Mouse (Mus musculus): ENCODE results near the gene Plcd1. TPM values are rescaled to one million over a fixed set of nuclear protein-coding genes. Genes with fewer than 3 reads are reported as not detected.

Gene Plcd1
- polyA plus RNA-seq, 1 experiment from 2014 or later: 31.9 TPM

DNA sequence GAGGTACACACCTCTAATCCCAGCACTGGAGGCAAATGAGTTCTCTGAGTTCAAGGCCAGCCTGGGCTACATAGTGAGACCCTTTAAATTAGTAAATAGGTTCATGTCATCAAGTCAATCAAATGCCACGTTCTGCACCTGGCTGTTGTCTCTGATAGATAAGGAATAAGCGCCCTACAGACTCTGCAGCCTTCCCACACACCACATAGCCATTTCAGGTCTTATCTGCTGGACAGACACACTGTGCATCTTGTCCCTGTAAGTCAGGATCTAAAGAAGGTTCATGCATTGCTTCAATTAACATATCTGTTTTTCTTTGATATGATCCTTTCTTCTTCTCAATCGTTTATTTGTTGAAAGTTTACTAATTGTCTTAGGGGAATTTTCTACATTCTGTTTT lies 54.7 kb downstream of the Plcd1 start:
- Histone ChIP-seq H3K9ac (replicated peaks) (no peak overlapping the region), H3K4me3 (no peak overlapping the region), H3K36me3 (0 out of 2 replicates have a peak, but pooled peaks cover 10% of the 10 kb centered on the region), H3K9me3 (no peaks in the 10 kb centered on the region), H3K27me3 (no peaks in the 10 kb centered on the region), H3K4me1 (peaks cover 22% of the 10 kb centered on the region), H3K4me2 (replicated peaks) (no peak overlapping the region), H3K27ac (replicated peaks) (no peak overlapping the region)
- no peak for ATAC-seq (ENCODE audit: low FRiP score, low read depth)
- WGBS: 87% methylated on average over 3 of the region's 3 CpGs

DNA sequence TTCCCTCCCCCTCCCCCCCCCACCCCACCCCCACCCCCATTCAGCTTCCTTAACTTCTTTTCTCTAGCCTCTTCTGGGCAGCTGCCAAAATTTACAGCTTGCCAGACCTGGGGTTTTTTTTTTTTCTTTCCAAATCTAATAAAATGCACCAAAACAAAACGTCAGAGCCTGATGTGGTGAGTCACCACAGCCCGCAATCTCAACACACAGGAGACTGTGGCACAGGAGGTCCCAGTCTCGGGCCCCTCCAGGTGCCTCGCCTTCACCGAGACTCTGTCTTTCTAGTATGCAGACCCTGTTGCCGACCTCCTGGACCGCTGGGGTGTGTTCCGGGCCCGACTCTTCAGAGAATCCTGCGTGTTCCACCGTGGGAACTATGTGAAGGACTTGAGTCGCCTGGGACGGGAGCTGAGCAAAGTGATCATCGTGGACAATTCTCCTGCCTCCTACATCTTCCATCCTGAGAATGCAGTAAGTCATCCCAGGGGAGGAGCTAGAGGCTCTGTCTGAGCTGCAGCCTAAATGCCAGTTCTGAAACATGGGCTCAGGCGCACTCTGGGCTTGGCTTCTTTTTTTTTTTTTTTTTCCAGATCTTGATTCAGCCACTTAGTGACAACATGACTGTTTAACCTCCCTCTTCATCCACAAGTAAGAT lies 56.1 kb downstream of the Plcd1 start:
- Histone ChIP-seq H3K4me2 (replicated peaks) (no peak overlapping the region), H3K4me1 (peaks cover 35% of the 10 kb centered on the region), H3K36me3 (0 out of 2 replicates have a peak, but pooled peaks cover 10% of the 10 kb centered on the region), H3K27ac (replicated peaks) (no peak overlapping the region), H3K4me3 (no peak overlapping the region), H3K9me3 (no peaks in the 10 kb centered on the region), H3K9ac (replicated peaks) (no peak overlapping the region), H3K27me3 (peaks cover 7% of the 10 kb centered on the region; the same call in 1 of the 2 replicates)
- WGBS: 78% methylated on average over 15 of the region's 15 CpGs
- no peak for ATAC-seq (ENCODE audit: low FRiP score, low read depth)

DNA sequence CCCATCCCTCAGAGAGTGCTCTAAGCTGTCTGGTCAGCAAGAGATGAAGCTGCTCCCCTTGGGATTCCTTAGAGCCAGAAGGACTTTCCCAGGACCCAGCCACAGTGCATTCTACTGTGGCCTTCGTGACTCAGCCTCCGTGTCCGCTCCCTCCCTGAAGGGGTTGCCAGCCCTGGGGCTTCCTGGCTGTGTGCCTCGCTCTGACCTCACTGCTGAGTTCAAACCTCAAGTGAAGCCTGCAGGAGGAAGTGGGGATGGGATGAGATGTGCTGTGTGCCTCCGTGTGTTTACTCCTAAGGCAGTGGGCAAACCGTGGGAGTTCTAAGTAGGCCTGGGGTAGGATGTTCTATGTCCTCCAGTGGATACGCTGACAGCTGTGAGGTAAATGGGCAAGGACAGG lies 57.5 kb downstream of the Plcd1 start:
- 88% methylated on average over 7 of the region's 7 CpGs for WGBS
- 0 out of 2 replicates have a peak, but pooled peaks cover 7% of the 10 kb centered on the region for H3K36me3 ChIP-seq
- H3K4me3 ChIP-seq: no peak overlapping the region
- no peak for ATAC-seq (ENCODE audit: low FRiP score, low read depth)
- no peak overlapping the region for H3K9ac ChIP-seq (replicated peaks)
- H3K27me3 ChIP-seq: peaks cover 7% of the 10 kb centered on the region; the same call in 1 of the 2 replicates
- peaks cover 42% of the 10 kb centered on the region for H3K4me1 ChIP-seq
- H3K9me3 ChIP-seq: no peaks in the 10 kb centered on the region
- H3K4me2 ChIP-seq (replicated peaks): no peak overlapping the region
- H3K27ac ChIP-seq (replicated peaks): no peak overlapping the region

DNA sequence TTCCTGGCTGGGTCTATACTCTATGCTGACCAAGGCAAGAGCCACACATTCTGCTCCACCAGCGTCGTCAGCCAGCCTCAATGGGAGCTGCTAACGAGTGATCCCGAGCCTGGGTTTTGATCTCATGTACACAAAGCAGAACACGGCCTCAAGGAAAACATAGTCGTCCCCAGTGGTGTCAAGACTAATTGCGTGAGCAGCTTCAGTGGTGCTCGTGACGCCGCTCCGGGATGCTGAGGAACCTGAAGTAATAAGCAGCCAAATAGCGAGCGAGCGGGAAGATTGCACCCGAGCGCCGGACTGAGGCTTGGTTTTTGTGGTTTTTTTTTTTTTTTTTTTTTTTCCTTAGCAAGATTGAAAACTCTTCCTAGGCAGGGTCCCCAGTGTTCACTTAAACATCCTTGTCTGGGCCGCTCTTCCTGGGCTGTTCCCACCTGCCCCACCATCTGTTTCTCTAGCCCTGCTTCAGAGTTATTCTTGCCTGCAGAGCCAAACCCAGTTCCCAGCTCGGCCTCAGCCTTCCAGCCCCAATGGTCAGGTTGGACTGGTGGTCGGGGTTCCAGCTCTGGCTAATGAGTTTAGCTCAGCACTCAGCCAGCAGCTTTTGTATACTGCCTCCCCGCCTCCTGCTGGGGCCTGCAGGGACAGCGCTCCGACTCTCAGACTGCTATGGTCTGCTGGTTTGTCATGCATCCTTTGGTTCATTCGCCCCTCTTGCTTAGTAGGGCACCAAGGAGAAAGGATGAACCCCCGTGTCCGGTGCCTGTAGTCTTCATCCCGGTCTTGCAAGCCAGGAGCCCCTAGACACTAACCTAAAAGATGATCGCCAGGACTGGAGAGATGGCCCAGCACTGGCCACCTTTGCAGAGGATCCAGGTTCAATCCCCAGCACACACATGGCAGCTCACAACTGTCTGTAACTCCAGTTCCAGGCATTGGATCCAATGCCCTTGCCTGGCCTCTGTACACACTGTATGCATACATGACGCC lies 58.3 kb downstream of the Plcd1 start:
- peaks cover 7% of the 10 kb centered on the region; the same call in 1 of the 2 replicates for H3K27me3 ChIP-seq
- no peak overlapping the region for H3K27ac ChIP-seq (replicated peaks)
- 0 out of 2 replicates have a peak, but pooled peaks cover 7% of the 10 kb centered on the region for H3K36me3 ChIP-seq
- no peak overlapping the region for H3K4me3 ChIP-seq
- ATAC-seq (ENCODE audit: low FRiP score, low read depth): no peak
- no peak overlapping the region for H3K9ac ChIP-seq (replicated peaks)
- H3K9me3 ChIP-seq: no peaks in the 10 kb centered on the region
- H3K4me2 ChIP-seq (replicated peaks): no peak overlapping the region
- H3K4me1 ChIP-seq: peaks cover 42% of the 10 kb centered on the region
- WGBS: 64% methylated on average over 29 of the region's 29 CpGs

DNA sequence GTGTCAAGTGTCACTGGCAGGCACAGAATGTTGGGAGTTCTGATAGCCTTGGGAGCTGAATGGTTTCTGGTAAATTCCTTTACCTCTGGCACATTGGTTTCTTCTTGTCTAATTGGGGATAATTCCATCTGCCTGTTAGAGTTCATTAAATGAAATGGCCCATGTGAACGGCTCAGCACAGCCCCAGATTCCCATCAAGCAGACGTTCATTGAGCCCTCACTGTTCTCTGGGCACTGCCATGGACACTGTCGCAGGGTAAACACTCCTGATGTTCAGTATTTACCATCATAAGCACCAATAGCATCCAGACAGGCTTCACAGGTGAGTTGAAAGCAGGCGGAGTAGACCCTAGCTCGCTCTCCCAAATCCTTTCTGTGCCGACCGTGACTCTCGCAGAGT lies 59.2 kb downstream of the Plcd1 start:
- no peak for ATAC-seq (ENCODE audit: low FRiP score, low read depth)
- H3K9me3 ChIP-seq: no peaks in the 10 kb centered on the region

DNA sequence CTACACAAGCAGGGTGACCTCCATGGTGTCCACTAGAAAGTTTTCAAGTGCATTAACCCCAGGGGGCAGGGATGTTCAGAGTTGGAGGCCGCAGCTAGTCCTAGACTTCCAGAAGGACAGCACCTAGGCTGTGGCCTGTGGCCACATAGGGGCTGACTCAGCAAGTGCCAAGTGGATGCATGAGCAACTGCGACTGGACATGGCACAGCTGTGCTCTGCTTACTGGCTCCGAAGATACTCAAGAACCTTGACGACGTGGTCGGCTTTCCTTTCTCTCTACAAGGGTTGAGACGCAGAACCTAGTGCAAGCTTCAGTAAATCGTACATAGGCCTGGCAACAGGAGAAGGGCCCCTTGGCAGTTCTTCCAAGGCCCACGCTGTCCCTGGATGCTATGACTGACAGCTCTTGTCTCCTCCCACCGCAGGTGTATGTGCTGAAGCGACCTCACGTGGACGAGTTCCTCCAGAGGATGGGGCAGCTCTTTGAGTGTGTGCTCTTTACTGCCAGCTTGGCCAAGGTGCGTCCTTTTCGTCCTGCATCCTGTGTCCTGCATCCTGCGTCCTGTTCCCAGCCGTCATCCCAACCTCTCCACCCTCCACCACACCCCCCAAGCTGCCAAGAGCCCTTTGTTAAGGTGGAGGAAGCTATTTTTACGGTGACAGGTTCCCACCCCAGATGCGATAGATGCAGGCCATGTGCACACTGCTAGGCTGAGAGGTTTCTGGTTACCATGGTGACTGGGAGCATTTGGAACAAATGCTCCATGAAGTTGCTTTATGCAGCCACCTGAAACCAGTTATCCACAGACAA lies 60.0 kb downstream of the Plcd1 start:
- H3K4me1 ChIP-seq: peaks cover 42% of the 10 kb centered on the region

More for the DNA sequence above, 59.2 kb downstream of the Plcd1 start:
- H3K9ac ChIP-seq (replicated peaks): no peak overlapping the region
- H3K27me3 ChIP-seq: peaks cover 7% of the 10 kb centered on the region; the same call in 1 of the 2 replicates
- WGBS: 78% methylated on average over 8 of the region's 8 CpGs
- peaks cover 42% of the 10 kb centered on the region for H3K4me1 ChIP-seq
- no peak overlapping the region for H3K4me3 ChIP-seq
- H3K27ac ChIP-seq (replicated peaks): no peak overlapping the region
- no peak overlapping the region for H3K4me2 ChIP-seq (replicated peaks)
- 0 out of 2 replicates have a peak, but pooled peaks cover 7% of the 10 kb centered on the region for H3K36me3 ChIP-seq

DNA sequence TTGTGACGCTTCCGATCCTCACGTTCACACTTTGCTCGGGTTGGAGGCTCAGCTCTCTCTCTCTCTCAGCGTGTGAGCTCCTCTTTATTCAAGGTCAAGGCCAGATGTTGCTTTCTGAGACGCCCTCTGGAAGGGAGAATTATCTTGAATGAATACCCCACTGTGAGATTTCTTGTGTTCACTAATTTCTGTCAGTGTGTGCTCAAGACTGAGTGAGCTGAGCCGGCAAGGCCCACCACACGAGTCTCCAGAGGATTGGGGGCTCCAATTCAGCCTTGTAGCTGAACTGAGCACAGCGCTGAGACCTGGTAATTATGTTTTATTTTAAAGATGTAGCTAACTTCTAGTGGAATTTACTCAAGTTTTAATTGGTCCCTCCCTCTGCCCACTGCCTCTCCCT lies 60.8 kb downstream of the Plcd1 start:
- Histone ChIP-seq H3K27ac (replicated peaks) (no peak overlapping the region), H3K36me3 (0 out of 2 replicates have a peak, but pooled peaks cover 7% of the 10 kb centered on the region)

More for the DNA sequence above, 60.0 kb downstream of the Plcd1 start:
- Histone ChIP-seq H3K27ac (replicated peaks) (no peak overlapping the region), H3K27me3 (peaks cover 7% of the 10 kb centered on the region; the same call in 1 of the 2 replicates), H3K9me3 (no peaks in the 10 kb centered on the region), H3K9ac (replicated peaks) (0 out of 2 replicates have a peak overlapping the region, but pooled peaks have one; percentile 24), H3K36me3 (0 out of 2 replicates have a peak, but pooled peaks cover 7% of the 10 kb centered on the region), H3K4me3 (no peak overlapping the region), H3K4me2 (replicated peaks) (no peak overlapping the region)
- 72% methylated on average over 19 of the region's 19 CpGs for WGBS
- peak; percentile 61 for ATAC-seq (ENCODE audit: low FRiP score, low read depth)

DNA sequence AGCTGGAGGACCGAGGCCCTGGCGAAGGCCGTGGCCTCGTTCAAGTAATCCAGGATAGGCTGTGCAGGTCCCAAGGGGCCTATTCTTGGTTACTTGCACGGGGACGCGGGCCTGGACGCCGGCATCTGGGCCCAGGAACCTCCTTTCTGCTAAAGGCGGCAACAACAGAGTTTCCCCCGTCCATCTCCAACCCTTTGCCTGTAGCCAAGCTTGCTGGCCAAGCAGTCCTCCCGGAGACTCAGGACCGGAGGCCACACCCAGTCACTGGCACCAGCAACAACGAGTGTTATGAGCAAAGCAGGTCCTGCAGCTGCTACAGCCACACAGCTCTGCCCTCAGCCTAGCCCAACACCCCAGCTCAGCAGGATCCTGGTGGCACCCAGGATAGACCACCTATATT lies 61.5 kb downstream of the Plcd1 start:
- peaks cover 38% of the 10 kb centered on the region for H3K4me1 ChIP-seq
- no peak overlapping the region for H3K27ac ChIP-seq (replicated peaks)

More for the DNA sequence above, 60.8 kb downstream of the Plcd1 start:
- H3K27me3 ChIP-seq: peaks cover 7% of the 10 kb centered on the region; the same call in 1 of the 2 replicates
- H3K4me1 ChIP-seq: peaks cover 42% of the 10 kb centered on the region
- no peak overlapping the region for H3K4me3 ChIP-seq
- no peaks in the 10 kb centered on the region for H3K9me3 ChIP-seq
- ATAC-seq (ENCODE audit: low FRiP score, low read depth): no peak
- H3K9ac ChIP-seq (replicated peaks): no peak overlapping the region; the same call in 1 of the 2 replicates
- WGBS: 35% methylated on average over 9 of the region's 9 CpGs
- no peak overlapping the region for H3K4me2 ChIP-seq (replicated peaks)

DNA sequence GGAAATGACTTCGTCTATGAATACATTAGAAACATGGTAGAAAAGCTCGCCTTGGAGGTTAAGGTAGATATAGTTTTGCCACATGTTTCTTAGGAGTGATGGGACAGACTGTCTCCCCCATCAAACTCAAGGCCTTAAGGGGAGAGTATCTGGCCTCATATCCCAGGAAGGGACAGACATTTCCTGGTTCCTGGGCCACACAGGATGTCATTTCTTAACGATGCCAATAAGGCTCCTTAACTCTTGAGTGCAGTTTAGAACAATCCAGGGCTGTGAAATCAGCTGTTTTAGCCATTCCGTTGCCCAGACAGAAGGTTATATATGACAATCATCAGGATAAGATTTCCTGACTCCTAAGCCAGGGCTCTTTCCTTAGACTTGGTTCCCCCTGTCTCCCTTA lies 62.3 kb downstream of the Plcd1 start:
- Histone ChIP-seq H3K36me3 (0 out of 2 replicates have a peak, but pooled peaks cover 3% of the 10 kb centered on the region), H3K4me1 (peaks cover 33% of the 10 kb centered on the region), H3K4me3 (no peak overlapping the region), H3K9me3 (no peaks in the 10 kb centered on the region), H3K27ac (replicated peaks) (no peak overlapping the region), H3K4me2 (replicated peaks) (no peak overlapping the region), H3K9ac (replicated peaks) (no peak overlapping the region), H3K27me3 (peaks cover 7% of the 10 kb centered on the region; the same call in 1 of the 2 replicates)
- WGBS: 92% methylated on average over 4 of the region's 4 CpGs
- ATAC-seq (ENCODE audit: low FRiP score, low read depth): no peak

More for the DNA sequence above, 61.5 kb downstream of the Plcd1 start:
- Histone ChIP-seq H3K9me3 (no peaks in the 10 kb centered on the region), H3K9ac (replicated peaks) (no peak overlapping the region), H3K36me3 (0 out of 2 replicates have a peak, but pooled peaks cover 7% of the 10 kb centered on the region), H3K4me3 (no peak overlapping the region), H3K27me3 (peaks cover 7% of the 10 kb centered on the region; the same call in 1 of the 2 replicates), H3K4me2 (replicated peaks) (no peak overlapping the region)
- ATAC-seq (ENCODE audit: low FRiP score, low read depth): no peak
- 82% methylated on average over 14 of the region's 14 CpGs for WGBS

DNA sequence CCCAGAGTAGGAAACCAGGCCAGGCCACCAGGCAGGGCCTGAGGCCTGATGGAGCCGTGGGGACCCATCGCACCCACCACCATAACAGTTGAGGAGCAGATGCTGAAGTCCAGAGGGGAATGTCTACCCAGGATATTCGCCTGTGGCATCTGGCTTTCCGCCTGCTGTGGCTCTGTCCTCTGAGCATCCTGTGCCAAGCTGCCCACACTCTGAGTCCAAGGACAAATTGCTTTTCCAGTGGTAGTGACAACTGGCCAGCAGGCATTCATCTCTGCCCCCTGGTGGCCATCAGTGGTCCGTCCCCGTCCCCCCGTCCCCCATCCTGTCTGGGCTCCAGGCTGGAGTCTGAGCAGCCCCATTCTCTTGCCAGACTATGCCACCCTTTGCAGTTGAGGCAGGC lies 63.7 kb downstream of the Plcd1 start:
- H3K36me3 ChIP-seq: 0 out of 2 replicates have a peak, but pooled peaks cover 3% of the 10 kb centered on the region
- H3K4me2 ChIP-seq (replicated peaks): no peak overlapping the region
- H3K27me3 ChIP-seq: peaks cover 7% of the 10 kb centered on the region; the same call in 1 of the 2 replicates
- H3K27ac ChIP-seq (replicated peaks): no peak overlapping the region
- H3K4me3 ChIP-seq: no peak overlapping the region
- peaks cover 30% of the 10 kb centered on the region for H3K4me1 ChIP-seq
- 57% methylated on average over 7 of the region's 7 CpGs for WGBS
- H3K9me3 ChIP-seq: no peaks in the 10 kb centered on the region
- H3K9ac ChIP-seq (replicated peaks): no peak overlapping the region
- ATAC-seq (ENCODE audit: low FRiP score, low read depth): no peak
